ENCODE assay signal across 10 mouse cellular contexts in genomic region chr2:167569934-167570651, GRCm38 (mm10). TPM values are rescaled to one million over a fixed set of nuclear protein-coding genes. Genes with fewer than 3 reads are reported as not detected.
A peak's percentile ranks its signal among the peaks of the same experiment; 100 is the strongest.
DNase-seq lines count a peak whose midpoint lies in the region; ATAC-seq lines count a peak whose summit lies in the region.
"Had no signal": no experiment of that assay in that cellular context is flagged by ENCODE, and none has a peak within 500 bp of the region (broad histone marks: within the 10 kb centered on the region; RNA-seq: fewer than 3 reads in every experiment).

No protein-coding gene starts in this region.

- no peak overlapping the region for H3K9ac ChIP-seq in limb, embryonic 15.5 days
- H3K9ac ChIP-seq: midbrain, embryonic 12.5 days had no signal

- 25% methylated on average over 13 of the region's 13 CpGs for WGBS in limb, embryonic 15.5 days

- H3K27ac ChIP-seq in limb, embryonic 15.5 days, result peak overlapping the region; percentile 90
- H3K27ac ChIP-seq: midbrain, embryonic 12.5 days had no signal

- H3K36me3 ChIP-seq in limb, embryonic 15.5 days, result no peaks in the 10 kb centered on the region
- H3K36me3 ChIP-seq: midbrain, embryonic 12.5 days had no signal

- ATAC-seq in frontal cortex, adult (ENCODE audit: low TSS enrichment), result peak; percentile 23; the same call in 1 of the 2 replicates
- ATAC-seq in limb, embryonic 15.5 days (ENCODE audit: insufficient number of reproducible peaks, low FRiP score, low TSS enrichment, low read depth), result peak; percentile 62
- no peak for ATAC-seq in erythroid progenitor cell, adult 5-6 weeks (replicated peaks; ENCODE audit: low FRiP score, poor library complexity, severe bottlenecking)

- H3K27me3 ChIP-seq in limb, embryonic 15.5 days, result no peaks in the 10 kb centered on the region
- H3K27me3 ChIP-seq: midbrain, embryonic 12.5 days had no signal

- no peak overlapping the region for H3K4me3 ChIP-seq in limb, embryonic 15.5 days
- H3K4me3 ChIP-seq: erythroblast, embryonic 14.5 days; midbrain, embryonic 12.5 days had no signal

- H3K4me1 ChIP-seq in limb, embryonic 15.5 days, result peaks cover 58% of the 10 kb centered on the region

- H3K4me2 ChIP-seq in limb, embryonic 15.5 days, result no peak overlapping the region
- H3K4me2 ChIP-seq: midbrain, embryonic 12.5 days had no signal

- peak; percentile 34 for DNase-seq in layer of hippocampus, adult 11-12 months (ENCODE audit: low spot score)
- DNase-seq in layer of hippocampus, adult 9-10 months (ENCODE audit: low spot score), result no peak
- peak; percentile 97 for DNase-seq in NIH3T3 (ENCODE audit: low read depth)
- peak; percentile 85 for DNase-seq in heart, postnatal 14 days
- no peak for DNase-seq in B cell, adult 2 months

- intact Hi-C loops in heart, postnatal 14 days (cut with DNase I), result loop anchor here (2.0 kb wide), 1 partner anchor 21 kb away; no protein-coding TSS in a partner anchor

- H3K9me3 ChIP-seq in limb, embryonic 15.5 days, result no peaks in the 10 kb centered on the region
- H3K9me3 ChIP-seq: midbrain, embryonic 12.5 days had no signal

RNA-seq across cellular contexts. Expression of gene Snai1, which starts 32.1 kb away (rescaled TPM):
- total RNA-seq in heart, postnatal 14 days (2021), result 1 to 10 TPM; 3.0 to 3.1 TPM
- 52.6 and 61.2 TPM in 2 replicates for polyA plus RNA-seq in limb, embryonic 15.5 days (2015; fragmentation: Nextera tagmentation; extraction: Ambion mirVana)
- total RNA-seq in erythroid progenitor cell, adult 5-6 weeks (2015; ENCODE audit: low replicate concordance), result not detected in 2 replicates
- total RNA-seq in erythroid progenitor cell, adult 5-6 weeks (2017; ENCODE audit: low replicate concordance), result not detected in 2 replicates
- polyA plus RNA-seq: erythroblast, embryonic 14.5 days had no signal

Comparison
In these comparisons a context has a peak if more than half of its experiments do, and no peak if none do; other contexts are left out.
1. DNase-seq: peak in layer of hippocampus, adult 11-12 months (single experiment), NIH3T3 (single experiment) and heart, postnatal 14 days (2 of 2); none in layer of hippocampus, adult 9-10 months (single experiment) and B cell, adult 2 months (0 of 2).
2. RNA of gene Snai1, which starts 32.1 kb away (total RNA-seq): 3.0 to 3.1 TPM in heart, postnatal 14 days; not detected in erythroid progenitor cell, adult 5-6 weeks; every median in the first group is over 4 times any median in the second.